Mouse (Mus musculus) CH12.LX (cell line): Measurements from ENCODE around the gene Hdac5. TPM values are rescaled to one million over a fixed set of nuclear protein-coding genes. Genes with fewer than 3 reads are reported as not detected.

Experiments used
- DNase-seq: peaks from one replicate; pipeline ENCODE4 v3.0.0-alpha.2; 2013; ENCODE audit errors: extremely low read depth
- H3K27ac ChIP-seq: 2 replicates; pipeline ENCODE4 v1.5.1; 2012; ENCODE audit warnings: low read depth, mild to moderate bottlenecking, control low read depth, moderate library complexity; ENCODE audit not compliant: insufficient read depth
- H3K27me3 ChIP-seq: replicated peaks from 2 replicates; pipeline ENCODE3; 2012; ENCODE audit warnings: inconsistent platforms
- H3K36me3 ChIP-seq, 2 experiments: replicated peaks in 1 of 2; 2 replicates each; pipeline versions ENCODE3 to v1.6.1; 2012; ENCODE audit warnings: inconsistent platforms in 1 of 2, low read length in 1 of 2, mild to moderate bottlenecking in 1 of 2, mixed read lengths in 1 of 2, moderate library complexity in 1 of 2; ENCODE audit not compliant: control insufficient read depth in 1 of 2, insufficient read depth in 1 of 2
- H3K4me1 ChIP-seq, 2 experiments: 2 replicates each; pipeline ENCODE4 v1.6.1; 2012; ENCODE audit warnings: inconsistent platforms in 1 of 2, moderate library complexity in 1 of 2; ENCODE audit not compliant: insufficient read depth in 2 of 2, control insufficient read depth in 1 of 2
- H3K4me2 ChIP-seq: 2 replicates; pipeline ENCODE4 v1.6.1; 2012; ENCODE audit warnings: low read depth, mild to moderate bottlenecking, control low read depth; ENCODE audit not compliant: poor library complexity, insufficient read depth, severe bottlenecking
- H3K4me3 ChIP-seq, 3 experiments: fragments of 150-350 bp in 1 of 3; sonication (generic) in 1 of 3; replicated peaks in 1 of 3; 2 replicates each; pipeline versions ENCODE3 to v1.5.1; 2011 to 2012; ENCODE audit warnings: low read depth in 2 of 3, low read length in 2 of 3, mild to moderate bottlenecking in 2 of 3, moderate library complexity in 2 of 3, control low read depth in 1 of 3, improper control_type of control experiment in 1 of 3, inconsistent platforms in 1 of 3, mixed read lengths in 1 of 3; ENCODE audit not compliant: poor library complexity in 1 of 3
- H3K79me2 ChIP-seq: replicated peaks from 2 replicates; pipeline ENCODE4 v1.6.1; 2012; ENCODE audit warnings: mild to moderate bottlenecking, moderate library complexity; ENCODE audit not compliant: control insufficient read depth, poor library complexity, insufficient read depth, severe bottlenecking; ENCODE audit errors: extremely low read depth
- H3K9ac ChIP-seq: 2 replicates; pipeline ENCODE4 v1.6.1; 2012; ENCODE audit warnings: low read depth, mild to moderate bottlenecking, control low read depth, moderate library complexity; ENCODE audit not compliant: insufficient read depth
- H3K9me3 ChIP-seq: replicated peaks from 2 replicates; pipeline ENCODE3; 2012; ENCODE audit warnings: low read length, inconsistent platforms, mixed read lengths
- BHLHE40 ChIP-seq: IDR thresholded peaks from 2 replicates; pipeline ENCODE4 v1.6.1; 2011; ENCODE audit warnings: mild to moderate bottlenecking, low read depth, low read length, improper control_type of control experiment
- CHD2 ChIP-seq: IDR thresholded peaks from 2 replicates; pipeline ENCODE4 v1.6.1; 2011; ENCODE audit warnings: low read length, improper control_type of control experiment
- CTCF ChIP-seq, 2 experiments: IDR thresholded peaks in 1 of 2; conservative IDR thresholded peaks in 1 of 2; 2 replicates each; pipeline ENCODE4 v1.5.1; 2011 to 2012; ENCODE audit warnings: low read depth in 2 of 2, low read length in 2 of 2, improper control_type of control experiment in 1 of 2, inconsistent platforms in 1 of 2, mild to moderate bottlenecking in 1 of 2, moderate library complexity in 1 of 2
- ELF1 ChIP-seq: IDR thresholded peaks from 2 replicates; pipeline ENCODE4 v1.6.1; 2014; ENCODE audit warnings: low read depth, mild to moderate bottlenecking, inconsistent platforms, low read length, improper control_type of control experiment
- GABPA ChIP-seq: IDR thresholded peaks from 2 replicates; pipeline ENCODE4 v1.6.1; 2012; ENCODE audit warnings: low read depth, low read length, improper control_type of control experiment, inconsistent platforms; ENCODE audit not compliant: insufficient replicate concordance
- IRF4 ChIP-seq: IDR thresholded peaks from 2 replicates; pipeline ENCODE4 v1.6.1; 2014; ENCODE audit warnings: low read depth, mild to moderate bottlenecking, inconsistent platforms, low read length, improper control_type of control experiment
- MAFK ChIP-seq: IDR thresholded peaks from 2 replicates; pipeline ENCODE4 v1.6.1; 2011; ENCODE audit warnings: low read length, improper control_type of control experiment; ENCODE audit not compliant: insufficient replicate concordance
- MAZ ChIP-seq: IDR thresholded peaks from 2 replicates; pipeline ENCODE4 v1.6.1; 2012; ENCODE audit warnings: low read depth, mild to moderate bottlenecking, inconsistent platforms, low read length, improper control_type of control experiment, moderate library complexity
- MYC ChIP-seq: IDR thresholded peaks from 2 replicates; pipeline ENCODE4 v1.6.1; 2011; ENCODE audit warnings: low read depth, mild to moderate bottlenecking, improper control_type of control experiment, low read length
- NELFE ChIP-seq: IDR thresholded peaks from 2 replicates; pipeline ENCODE4 v1.6.1; 2011; ENCODE audit warnings: low read depth, low read length, improper control_type of control experiment
- PAX5 ChIP-seq: IDR thresholded peaks from 2 replicates; pipeline ENCODE4 v1.6.1; 2012; ENCODE audit warnings: low read length, inconsistent platforms, mixed read lengths
- POLR2A ChIP-seq: IDR thresholded peaks from 2 replicates; pipeline ENCODE4 v1.6.1; 2011; ENCODE audit warnings: low read depth, mild to moderate bottlenecking, improper control_type of control experiment, low read length
- POLR2AphosphoS2 ChIP-seq: IDR thresholded peaks from 2 replicates; pipeline ENCODE4 v1.6.1; 2011; ENCODE audit warnings: low read depth, low read length, improper control_type of control experiment
- RAD21 ChIP-seq: IDR thresholded peaks from 2 replicates; pipeline ENCODE4 v1.6.1; 2011; ENCODE audit warnings: low read depth, mild to moderate bottlenecking, low read length, improper control_type of control experiment, moderate library complexity
- SIN3A ChIP-seq: IDR thresholded peaks from 2 replicates; pipeline ENCODE4 v1.6.1; 2012; ENCODE audit warnings: low read length, improper control_type of control experiment, inconsistent platforms
- SMC3 ChIP-seq: IDR thresholded peaks from 2 replicates; pipeline ENCODE4 v1.6.1; 2011; ENCODE audit warnings: low read depth, low read length, improper control_type of control experiment
- TBP ChIP-seq: conservative IDR thresholded peaks from 2 replicates; pipeline ENCODE4 v1.6.1; 2011; ENCODE audit warnings: low read depth, low read length, improper control_type of control experiment
- TCF12 ChIP-seq: IDR thresholded peaks from 2 replicates; pipeline ENCODE4 v1.6.1; 2014; ENCODE audit warnings: low read depth, mild to moderate bottlenecking, inconsistent platforms, low read length, improper control_type of control experiment
- ZKSCAN1 ChIP-seq: IDR thresholded peaks from 2 replicates; pipeline ENCODE4 v1.6.1; 2012; ENCODE audit warnings: low read depth, inconsistent platforms, low read length, improper control_type of control experiment, borderline replicate concordance
- dilution Hi-C: fragments of 300-500 bp; cut with MboI; formaldehyde crosslinking; loops from 2 replicates; pipeline ENCODE4 v1.14.3; 2020; ENCODE audit warnings: low sequenced_read_pairs; ENCODE audit not compliant: extremely low pct_unique_long_range_greater_than_20kb, extremely low pct_ligation_motif_present
- in situ Hi-C: fragments of 300-500 bp; cut with MboI; formaldehyde crosslinking; loops from 3 replicates; pipeline ENCODE4 v1.14.3; 2019; ENCODE audit warnings: low sequenced_read_pairs, low pct_ligation_motif_present, low pct_unique_long_range_greater_than_20kb, mixed read lengths
- polyA plus RNA-seq: library from polyadenylated mRNA; unstranded; fragments of >175 nt; gene quantifications from 2 replicates; pipeline ENCODE4 v1.2.1, GENCODE M21; 2012; ENCODE audit warnings: low read depth; ENCODE audit not compliant: insufficient read length
- total RNA-seq, 2 experiments: library from RNA; depleted of rRNA; stranded (reverse); fragments of 300-350 nt in 1 of 2; fragments of >200 nt in 1 of 2; gene quantifications; 2 replicates each; pipeline ENCODE4 v1.2.3; 2012 to 2014

The Hdac5 gene
- total and polyA plus RNA-seq, 3 experiments: 24.9 to 49.6 (median 46.4) TPM

- DNase-seq: no peak
- Histone ChIP-seq H3K4me3 (no peak within 1 kb of the TSS), H3K27me3 (peaks cover 10% of the 10 kb centered on the region), H3K4me1 (peaks cover 0 to 15% of the 10 kb centered on the region in 2 experiments; a peak in 2 of 4 replicates), H3K9ac (no peak within 1 kb of the TSS), H3K36me3 (peaks cover 14 to 25% of the 10 kb centered on the region in 2 experiments), H3K4me2 (peak within 1 kb of the TSS; percentile 23; the same call in 1 of the 2 replicates), H3K9me3 (no peaks in the 10 kb centered on the region), H3K27ac (no peak within 1 kb of the TSS), H3K79me2 (no peaks in the 10 kb centered on the region)
- in situ Hi-C loops (no loop called here), dilution Hi-C loops (no loop called here)
- no peak for TF ChIP-seq RAD21
- no peak for TF ChIP-seq GABPA
- no peak for TF ChIP-seq MYC
- no peak for TF ChIP-seq CHD2
- TF ChIP-seq SMC3: no peak
- no peak for TF ChIP-seq ELF1
- TF ChIP-seq POLR2A: no peak
- no peak for TF ChIP-seq POLR2AphosphoS2
- TF ChIP-seq TCF12: no peak
- TF ChIP-seq NELFE: no peak
- no peak for TF ChIP-seq MAZ
- no peak for TF ChIP-seq ZKSCAN1
- no peak for TF ChIP-seq PAX5
These were observed 38.7 kb upstream of the Hdac5 start, which contains the start of gene Asb16 for GRCm38 (mm10) chr11:102268520-102269244. Gene Asb16, plus strand, starts transcription at chr11:102268743.

GRCm38 (mm10) chr11:102267480-102267879 is 37.5 kb upstream of the Hdac5 start:
- Histone ChIP-seq H3K9ac (no peak overlapping the region), H3K79me2 (no peaks in the 10 kb centered on the region), H3K4me2 (peak overlapping the region; percentile 23; the same call in 1 of the 2 replicates), H3K36me3 (peaks cover 24 to 36% of the 10 kb centered on the region in 2 experiments), H3K27me3 (peaks cover 6% of the 10 kb centered on the region), H3K27ac (no peak overlapping the region), H3K4me3 (no peak overlapping the region), H3K4me1 (peaks cover 0 to 15% of the 10 kb centered on the region in 2 experiments; a peak in 2 of 4 replicates), H3K9me3 (no peaks in the 10 kb centered on the region)
- TF ChIP-seq SIN3A: peak; percentile 68
- TF ChIP-seq MAFK: no peak
- TF ChIP-seq RAD21: peak; percentile 81
- peak; percentile 36 for TF ChIP-seq BHLHE40
- TF ChIP-seq SMC3: peak; percentile 64
- TF ChIP-seq MAZ: peak; percentile 85
- no peak for TF ChIP-seq TBP
- peak; percentile 29 to 85 for TF ChIP-seq CTCF (conservative IDR thresholded peaks at IDR 0.05 in 1 of 2, IDR thresholded peaks at IDR 0.05 in 1 of 2; ENCODE audit: low read depth in 2 of 2, low read length in 2 of 2)
- TF ChIP-seq ELF1: peak; percentile 51
- TF ChIP-seq IRF4: no peak; the same call in 1 of the 2 replicates
- peak; percentile 62 for DNase-seq
- dilution Hi-C loops (no loop called here), in situ Hi-C loops (no loop called here)
